Mouse (Mus musculus) intestine, postnatal 0 days (tissue): Measurements from ENCODE around the gene Fbxo17. TPM values are rescaled to one million over a fixed set of nuclear protein-coding genes. Genes with fewer than 3 reads are reported as not detected.

Experiments
- ATAC-seq: fragments of 200-750 bp; cut with Nextera tagmentation; 2 replicates; pipeline ENCODE4 v1.8.0; 2017; ENCODE audit warnings: mild to moderate bottlenecking, moderate TSS enrichment, moderate library complexity
- H3K27ac ChIP-seq: fragments of 300-500 bp; sonication (generic); 2 replicates; pipeline ENCODE4 v1.5.1; 2014; ENCODE audit warnings: mild to moderate bottlenecking, low read depth, low read length, moderate library complexity
- H3K27me3 ChIP-seq: fragments of 300-500 bp; sonication (generic); replicated peaks from 2 replicates; pipeline ENCODE4 v1.6.1; 2014; ENCODE audit warnings: low read length, mixed read lengths; ENCODE audit not compliant: control insufficient read depth, insufficient read depth
- H3K36me3 ChIP-seq: fragments of 300-500 bp; sonication (generic); 2 replicates; pipeline ENCODE4 v1.6.1; 2014; ENCODE audit warnings: mild to moderate bottlenecking, moderate library complexity; ENCODE audit not compliant: control insufficient read depth, insufficient read depth
- H3K4me1 ChIP-seq: fragments of 300-500 bp; sonication (generic); replicated peaks from 2 replicates; pipeline ENCODE4 v1.6.1; 2014; ENCODE audit warnings: antibody characterized with exemption, low read length, mixed read lengths; ENCODE audit not compliant: control insufficient read depth, insufficient read depth
- H3K4me2 ChIP-seq: fragments of 300-500 bp; sonication (generic); replicated peaks from 2 replicates; pipeline ENCODE4 v1.6.1; 2014; ENCODE audit warnings: low read depth, mild to moderate bottlenecking, moderate library complexity
- H3K4me3 ChIP-seq: fragments of 300-500 bp; sonication (generic); 2 replicates; pipeline ENCODE4 v1.5.1; 2014; ENCODE audit warnings: low read depth, low read length
- H3K9ac ChIP-seq: fragments of 300-500 bp; sonication (generic); 2 replicates; pipeline ENCODE4 v1.6.1; 2014; ENCODE audit warnings: mild to moderate bottlenecking, low read depth, low read length
- H3K9me3 ChIP-seq: fragments of 300-500 bp; sonication (generic); 2 replicates; pipeline ENCODE4 v1.6.1; 2016; ENCODE audit warnings: mixed run types; ENCODE audit not compliant: control insufficient read depth
- CTCF ChIP-seq: sonication (generic); IDR thresholded peaks from 2 replicates; pipeline ENCODE4 v1.5.1; 2016; ENCODE audit warnings: low read depth, mild to moderate bottlenecking, control low read depth, antibody characterized with exemption, moderate library complexity
- WGBS: fragments of 180-500 bp; shearing (Covaris S2); extraction: QIAGEN DNeasy Blood & Tissue Kit; methylation state at CpG from one replicate; pipeline ENCODE4 v1.1.7; 2014; 5-methylcytosine and 5-hydroxymethylcytosine counted together
- polyA plus RNA-seq: library from polyadenylated mRNA; unstranded; fragments of >200 nt; fragmentation: Nextera tagmentation; extraction: Ambion mirVana; gene quantifications from 2 replicates; pipeline ENCODE4 v1.2.1, GENCODE M21; 2015

Fbxo17 gene
- polyA plus RNA-seq, 1 experiment from 2014 or later, result 1.6 TPM

DNA sequence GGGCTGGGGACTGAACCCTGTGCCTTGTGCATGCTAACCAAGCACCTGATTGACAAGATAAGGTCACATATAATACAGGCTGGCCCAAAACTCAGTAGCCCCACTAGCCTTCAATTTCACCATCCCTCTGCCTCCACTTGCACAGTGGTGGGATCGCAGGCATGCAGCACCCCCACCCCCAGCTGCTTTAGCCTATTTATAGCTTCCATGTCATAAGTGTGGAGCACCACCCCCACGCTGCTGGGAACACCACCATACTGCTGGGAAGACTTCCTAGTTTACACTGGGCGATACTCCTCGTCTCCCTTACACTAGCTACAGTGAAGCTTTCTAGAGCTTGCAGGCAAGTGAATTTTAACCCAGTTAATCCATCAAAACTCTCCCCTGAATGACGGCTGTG lies 1.9 kb upstream of the Fbxo17 start:
- H3K4me1 ChIP-seq, result no peaks in the 10 kb centered on the region
- H3K27ac ChIP-seq, result no peak overlapping the region
- no peak for TF ChIP-seq CTCF
- no peak overlapping the region for H3K4me2 ChIP-seq
- no peaks in the 10 kb centered on the region for H3K9me3 ChIP-seq
- no peaks in the 10 kb centered on the region for H3K36me3 ChIP-seq
- H3K4me3 ChIP-seq, result no peak overlapping the region
- no peaks in the 10 kb centered on the region for H3K27me3 ChIP-seq
- ATAC-seq, result no peak
- 88% methylated on average over 5 of the region's 5 CpGs for WGBS
- no peak overlapping the region for H3K9ac ChIP-seq

- Histone ChIP-seq H3K9me3 (no peaks in the 10 kb centered on the region), H3K27ac (no peak overlapping the region), H3K36me3 (no peaks in the 10 kb centered on the region), H3K9ac (no peak overlapping the region), H3K27me3 (no peaks in the 10 kb centered on the region), H3K4me3 (no peak overlapping the region), H3K4me1 (no peaks in the 10 kb centered on the region), H3K4me2 (no peak overlapping the region)
- no peak for ATAC-seq
- TF ChIP-seq CTCF, result peak; percentile 47
- 96% methylated on average over 2 of the region's 2 CpGs for WGBS
Observed at GRCm38 (mm10) chr7:28715598-28715997, 1.0 kb upstream of the Fbxo17 start.

GRCm38 (mm10) chr7:28717726-28718125 lies 1.1 kb downstream of the Fbxo17 start:
- Histone ChIP-seq H3K4me2 (no peak overlapping the region), H3K9ac (no peak overlapping the region), H3K36me3 (no peaks in the 10 kb centered on the region), H3K4me1 (no peaks in the 10 kb centered on the region), H3K27ac (no peak overlapping the region), H3K4me3 (no peak overlapping the region), H3K27me3 (no peaks in the 10 kb centered on the region), H3K9me3 (no peaks in the 10 kb centered on the region)
- no peak for TF ChIP-seq CTCF
- WGBS, result 78% methylated on average over 10 of the region's 10 CpGs
- no peak for ATAC-seq

DNA sequence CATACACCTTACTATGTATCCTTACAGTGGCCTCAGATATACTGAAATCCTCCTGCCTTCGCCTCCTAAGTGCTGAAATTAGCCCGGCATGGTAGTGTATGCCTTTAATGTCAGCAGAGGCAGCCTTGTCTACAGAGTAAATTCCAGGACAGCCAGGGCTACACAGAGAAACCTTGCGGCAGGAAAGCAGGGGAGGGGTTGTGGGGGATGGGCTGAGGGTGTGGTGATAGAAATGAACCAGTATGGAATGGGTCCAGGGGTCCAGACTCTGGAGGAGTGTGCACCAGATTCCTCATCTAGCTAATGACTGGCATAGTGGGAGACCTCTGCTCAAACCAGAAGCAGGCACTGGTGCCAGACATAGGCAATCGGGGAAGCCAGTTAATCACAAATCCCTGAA lies 2.6 kb downstream of the Fbxo17 start:
- Histone ChIP-seq H3K4me3 (no peak overlapping the region), H3K27ac (no peak overlapping the region), H3K9me3 (no peaks in the 10 kb centered on the region), H3K27me3 (no peaks in the 10 kb centered on the region), H3K36me3 (no peaks in the 10 kb centered on the region), H3K4me1 (no peaks in the 10 kb centered on the region), H3K4me2 (no peak overlapping the region), H3K9ac (no peak overlapping the region)
- TF ChIP-seq CTCF, result no peak
- no peak for ATAC-seq
- WGBS, result 37% methylated on average over 4 of the region's 4 CpGs

GRCm38 (mm10) chr7:28719650-28720049 lies 3.0 kb downstream of the Fbxo17 start:
- 86% methylated on average over 2 of the region's 2 CpGs for WGBS
- no peak overlapping the region for H3K27ac ChIP-seq
- no peaks in the 10 kb centered on the region for H3K27me3 ChIP-seq
- no peak overlapping the region for H3K4me3 ChIP-seq
- H3K9me3 ChIP-seq, result no peaks in the 10 kb centered on the region
- no peak for ATAC-seq
- H3K4me2 ChIP-seq, result no peak overlapping the region
- no peak for TF ChIP-seq CTCF
- H3K9ac ChIP-seq, result no peak overlapping the region
- no peaks in the 10 kb centered on the region for H3K36me3 ChIP-seq
- H3K4me1 ChIP-seq, result no peaks in the 10 kb centered on the region

DNA sequence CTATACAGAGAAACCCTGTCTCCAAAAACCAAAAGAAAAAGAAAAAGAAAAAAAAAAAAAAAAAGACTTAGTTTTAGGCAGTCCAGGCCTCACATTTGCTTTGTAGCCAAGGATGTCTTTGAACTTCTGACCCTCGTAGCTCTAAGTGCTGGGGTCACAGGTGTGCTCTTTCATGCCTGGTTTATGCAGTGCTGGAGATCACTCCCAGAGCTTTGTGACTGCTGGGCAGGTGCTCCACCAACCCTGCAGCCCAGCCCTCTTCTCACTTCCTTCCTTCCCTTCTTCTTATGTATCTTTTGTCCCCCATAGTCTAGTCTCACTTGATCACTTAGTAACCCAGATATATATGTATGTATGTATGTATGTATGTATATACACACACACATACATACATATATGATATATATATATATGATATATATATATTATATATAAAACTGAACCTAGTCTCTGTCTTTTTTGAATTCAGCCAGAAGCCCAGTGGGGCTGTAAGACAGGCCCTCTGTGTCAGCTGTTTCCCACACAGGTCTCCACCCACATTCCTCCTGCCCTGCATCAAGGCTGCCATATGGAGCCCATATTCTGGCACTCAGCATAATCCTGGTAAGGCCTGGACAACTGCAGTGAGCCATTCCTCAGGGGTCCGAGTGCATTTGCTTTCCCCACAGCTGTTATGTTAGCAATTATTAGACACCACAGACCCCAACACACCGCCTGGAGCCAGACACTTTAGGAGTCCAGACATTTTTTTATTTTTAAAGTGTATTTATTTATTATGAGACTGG lies 4.3 kb downstream of the Fbxo17 start:
- Histone ChIP-seq H3K9ac (no peak overlapping the region), H3K4me3 (no peak overlapping the region), H3K36me3 (no peaks in the 10 kb centered on the region), H3K27me3 (no peaks in the 10 kb centered on the region), H3K4me1 (no peaks in the 10 kb centered on the region), H3K9me3 (no peaks in the 10 kb centered on the region), H3K4me2 (no peak overlapping the region), H3K27ac (no peak overlapping the region)
- no peak for TF ChIP-seq CTCF
- no peak for ATAC-seq
- WGBS, result 84% methylated on average over 3 of the region's 3 CpGs
